Mouse (Mus musculus) CH12.LX (cell line): ENCODE measurements around the gene Bbof1. TPM values are rescaled to one million over a fixed set of nuclear protein-coding genes. Genes with fewer than 3 reads are reported as not detected.

Experiments used
- DNase-seq: peaks from one replicate; pipeline ENCODE4 v3.0.0-alpha.2; 2013; ENCODE audit errors: extremely low read depth
- H3K27ac ChIP-seq: 2 replicates; pipeline ENCODE4 v1.5.1; 2012; ENCODE audit warnings: low read depth, mild to moderate bottlenecking, control low read depth, moderate library complexity; ENCODE audit not compliant: insufficient read depth
- H3K27me3 ChIP-seq: replicated peaks from 2 replicates; pipeline ENCODE3; 2012; ENCODE audit warnings: inconsistent platforms
- H3K36me3 ChIP-seq, 2 experiments: replicated peaks in 1 of 2; 2 replicates each; pipeline versions ENCODE3 to v1.6.1; 2012; ENCODE audit warnings: inconsistent platforms in 1 of 2, low read length in 1 of 2, mild to moderate bottlenecking in 1 of 2, mixed read lengths in 1 of 2, moderate library complexity in 1 of 2; ENCODE audit not compliant: control insufficient read depth in 1 of 2, insufficient read depth in 1 of 2
- H3K4me1 ChIP-seq, 2 experiments: 2 replicates each; pipeline ENCODE4 v1.6.1; 2012; ENCODE audit warnings: inconsistent platforms in 1 of 2, moderate library complexity in 1 of 2; ENCODE audit not compliant: insufficient read depth in 2 of 2, control insufficient read depth in 1 of 2
- H3K4me2 ChIP-seq: 2 replicates; pipeline ENCODE4 v1.6.1; 2012; ENCODE audit warnings: low read depth, mild to moderate bottlenecking, control low read depth; ENCODE audit not compliant: poor library complexity, insufficient read depth, severe bottlenecking
- H3K4me3 ChIP-seq, 3 experiments: fragments of 150-350 bp in 1 of 3; sonication (generic) in 1 of 3; replicated peaks in 1 of 3; 2 replicates each; pipeline versions ENCODE3 to v1.5.1; 2011 to 2012; ENCODE audit warnings: low read depth in 2 of 3, low read length in 2 of 3, mild to moderate bottlenecking in 2 of 3, moderate library complexity in 2 of 3, control low read depth in 1 of 3, improper control_type of control experiment in 1 of 3, inconsistent platforms in 1 of 3, mixed read lengths in 1 of 3; ENCODE audit not compliant: poor library complexity in 1 of 3
- H3K79me2 ChIP-seq: replicated peaks from 2 replicates; pipeline ENCODE4 v1.6.1; 2012; ENCODE audit warnings: mild to moderate bottlenecking, moderate library complexity; ENCODE audit not compliant: control insufficient read depth, poor library complexity, insufficient read depth, severe bottlenecking; ENCODE audit errors: extremely low read depth
- H3K9ac ChIP-seq: 2 replicates; pipeline ENCODE4 v1.6.1; 2012; ENCODE audit warnings: low read depth, mild to moderate bottlenecking, control low read depth, moderate library complexity; ENCODE audit not compliant: insufficient read depth
- H3K9me3 ChIP-seq: replicated peaks from 2 replicates; pipeline ENCODE3; 2012; ENCODE audit warnings: low read length, inconsistent platforms, mixed read lengths
- BHLHE40 ChIP-seq: IDR thresholded peaks from 2 replicates; pipeline ENCODE4 v1.6.1; 2011; ENCODE audit warnings: mild to moderate bottlenecking, low read depth, low read length, improper control_type of control experiment
- E2F4 ChIP-seq: IDR thresholded peaks from 2 replicates; pipeline ENCODE4 v1.6.1; 2011; ENCODE audit warnings: low read depth, low read length, improper control_type of control experiment; ENCODE audit not compliant: insufficient replicate concordance
- ELF1 ChIP-seq: IDR thresholded peaks from 2 replicates; pipeline ENCODE4 v1.6.1; 2014; ENCODE audit warnings: low read depth, mild to moderate bottlenecking, inconsistent platforms, low read length, improper control_type of control experiment
- ETS1 ChIP-seq: conservative IDR thresholded peaks from 2 replicates; pipeline ENCODE4 v1.6.1; 2012; ENCODE audit warnings: low read depth, mild to moderate bottlenecking, inconsistent platforms, low read length, improper control_type of control experiment, moderate library complexity
- GABPA ChIP-seq: IDR thresholded peaks from 2 replicates; pipeline ENCODE4 v1.6.1; 2012; ENCODE audit warnings: low read depth, low read length, improper control_type of control experiment, inconsistent platforms; ENCODE audit not compliant: insufficient replicate concordance
- HCFC1 ChIP-seq: IDR thresholded peaks from 2 replicates; pipeline ENCODE4 v1.6.1; 2012; ENCODE audit warnings: low read depth, mild to moderate bottlenecking, inconsistent platforms, low read length, improper control_type of control experiment
- IRF4 ChIP-seq: IDR thresholded peaks from 2 replicates; pipeline ENCODE4 v1.6.1; 2014; ENCODE audit warnings: low read depth, mild to moderate bottlenecking, inconsistent platforms, low read length, improper control_type of control experiment
- JUND ChIP-seq: conservative IDR thresholded peaks from 2 replicates; pipeline ENCODE4 v1.6.1; 2011; ENCODE audit warnings: low read depth, low read length, improper control_type of control experiment
- KAT2A ChIP-seq: IDR thresholded peaks from 2 replicates; pipeline ENCODE4 v1.6.1; 2012; ENCODE audit warnings: low read length, improper control_type of control experiment, inconsistent platforms; ENCODE audit not compliant: insufficient replicate concordance
- MAFK ChIP-seq: IDR thresholded peaks from 2 replicates; pipeline ENCODE4 v1.6.1; 2011; ENCODE audit warnings: low read length, improper control_type of control experiment; ENCODE audit not compliant: insufficient replicate concordance
- MAZ ChIP-seq: IDR thresholded peaks from 2 replicates; pipeline ENCODE4 v1.6.1; 2012; ENCODE audit warnings: low read depth, mild to moderate bottlenecking, inconsistent platforms, low read length, improper control_type of control experiment, moderate library complexity
- MEF2A ChIP-seq: IDR thresholded peaks from 2 replicates; pipeline ENCODE4 v1.6.1; 2014; ENCODE audit warnings: low read depth, mild to moderate bottlenecking, inconsistent platforms, low read length, improper control_type of control experiment, borderline replicate concordance
- MXI1 ChIP-seq: IDR thresholded peaks from 2 replicates; pipeline ENCODE4 v1.6.1; 2011; ENCODE audit warnings: mild to moderate bottlenecking, low read depth, low read length, improper control_type of control experiment
- NELFE ChIP-seq: IDR thresholded peaks from 2 replicates; pipeline ENCODE4 v1.6.1; 2011; ENCODE audit warnings: low read depth, low read length, improper control_type of control experiment
- NRF1 ChIP-seq: IDR thresholded peaks from 2 replicates; pipeline ENCODE4 v1.6.1; 2014; ENCODE audit warnings: low read depth, mild to moderate bottlenecking, inconsistent platforms, low read length, improper control_type of control experiment, moderate library complexity
- PAX5 ChIP-seq: IDR thresholded peaks from 2 replicates; pipeline ENCODE4 v1.6.1; 2012; ENCODE audit warnings: low read length, inconsistent platforms, mixed read lengths
- POLR2A ChIP-seq: IDR thresholded peaks from 2 replicates; pipeline ENCODE4 v1.6.1; 2011; ENCODE audit warnings: low read depth, mild to moderate bottlenecking, improper control_type of control experiment, low read length
- POLR2AphosphoS2 ChIP-seq: IDR thresholded peaks from 2 replicates; pipeline ENCODE4 v1.6.1; 2011; ENCODE audit warnings: low read depth, low read length, improper control_type of control experiment
- RAD21 ChIP-seq: IDR thresholded peaks from 2 replicates; pipeline ENCODE4 v1.6.1; 2011; ENCODE audit warnings: low read depth, mild to moderate bottlenecking, low read length, improper control_type of control experiment, moderate library complexity
- RCOR1 ChIP-seq: conservative IDR thresholded peaks from 2 replicates; pipeline ENCODE4 v1.6.1; 2012; ENCODE audit warnings: low read depth, mild to moderate bottlenecking, inconsistent platforms, low read length, improper control_type of control experiment
- SIN3A ChIP-seq: IDR thresholded peaks from 2 replicates; pipeline ENCODE4 v1.6.1; 2012; ENCODE audit warnings: low read length, improper control_type of control experiment, inconsistent platforms
- SMC3 ChIP-seq: IDR thresholded peaks from 2 replicates; pipeline ENCODE4 v1.6.1; 2011; ENCODE audit warnings: low read depth, low read length, improper control_type of control experiment
- UBTF ChIP-seq: IDR thresholded peaks from 2 replicates; pipeline ENCODE4 v1.6.1; 2012; ENCODE audit warnings: low read depth, mild to moderate bottlenecking, inconsistent platforms, low read length, improper control_type of control experiment, moderate library complexity
- USF2 ChIP-seq: conservative IDR thresholded peaks from 2 replicates; pipeline ENCODE4 v1.6.1; 2011; ENCODE audit warnings: low read depth, low read length, improper control_type of control experiment
- ZKSCAN1 ChIP-seq: IDR thresholded peaks from 2 replicates; pipeline ENCODE4 v1.6.1; 2012; ENCODE audit warnings: low read depth, inconsistent platforms, low read length, improper control_type of control experiment, borderline replicate concordance
- dilution Hi-C: fragments of 300-500 bp; cut with MboI; formaldehyde crosslinking; loops from 2 replicates; pipeline ENCODE4 v1.14.3; 2020; ENCODE audit warnings: low sequenced_read_pairs; ENCODE audit not compliant: extremely low pct_unique_long_range_greater_than_20kb, extremely low pct_ligation_motif_present
- in situ Hi-C: fragments of 300-500 bp; cut with MboI; formaldehyde crosslinking; loops from 3 replicates; pipeline ENCODE4 v1.14.3; 2019; ENCODE audit warnings: low sequenced_read_pairs, low pct_ligation_motif_present, low pct_unique_long_range_greater_than_20kb, mixed read lengths
- polyA plus RNA-seq: library from polyadenylated mRNA; unstranded; fragments of >175 nt; gene quantifications from 2 replicates; pipeline ENCODE4 v1.2.1, GENCODE M21; 2012; ENCODE audit warnings: low read depth; ENCODE audit not compliant: insufficient read length
- total RNA-seq, 2 experiments: library from RNA; depleted of rRNA; stranded (reverse); fragments of 300-350 nt in 1 of 2; fragments of >200 nt in 1 of 2; gene quantifications; 2 replicates each; pipeline ENCODE4 v1.2.3; 2012 to 2014

The Bbof1 gene
- total and polyA plus RNA-seq, 3 experiments, result 0.24 to 0.41 (median 0.34) TPM

DNA sequence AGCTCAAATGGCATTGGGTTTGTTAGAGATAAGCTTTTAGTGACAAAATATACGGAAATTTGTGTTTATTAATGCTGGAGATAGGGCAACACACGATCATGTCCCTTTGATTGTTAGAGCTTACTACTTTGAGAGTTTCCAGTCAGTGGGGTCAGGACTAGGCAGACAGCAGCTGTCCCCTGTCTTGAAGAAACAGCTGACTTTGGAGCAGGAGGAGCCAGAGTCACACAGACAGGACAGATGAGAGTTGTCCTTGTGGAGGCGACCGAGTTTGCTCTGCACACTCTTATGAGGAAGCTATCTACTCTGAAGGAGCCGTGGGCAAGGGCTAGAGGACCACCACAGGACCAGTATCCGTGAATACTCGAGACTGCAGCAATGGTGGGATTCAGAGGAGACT is 70.1 kb downstream of the Bbof1 start:
- H3K4me2 ChIP-seq, result no peak overlapping the region
- peaks cover 5 to 46% of the 10 kb centered on the region in 2 experiments for H3K36me3 ChIP-seq
- H3K4me3 ChIP-seq, result no peak overlapping the region
- no peak for DNase-seq
- in situ Hi-C loops (no loop called here), dilution Hi-C loops (no loop called here)
- no peaks in the 10 kb centered on the region for H3K79me2 ChIP-seq
- no peak overlapping the region for H3K27ac ChIP-seq
- no peaks in the 10 kb centered on the region for H3K9me3 ChIP-seq
- no peak for TF ChIP-seq BHLHE40
- TF ChIP-seq MAZ, result no peak
- TF ChIP-seq POLR2AphosphoS2, result no peak
- no peak for TF ChIP-seq MXI1
- no peak for TF ChIP-seq KAT2A
- no peak for TF ChIP-seq RAD21
- TF ChIP-seq UBTF, result no peak
- TF ChIP-seq GABPA, result no peak
- TF ChIP-seq ELF1, result no peak
- no peak for TF ChIP-seq MEF2A
- TF ChIP-seq HCFC1, result no peak
- no peak for TF ChIP-seq RCOR1
- TF ChIP-seq MAFK, result no peak
- TF ChIP-seq SMC3, result no peak
- TF ChIP-seq ETS1, result no peak
- TF ChIP-seq JUND, result no peak
- TF ChIP-seq ZKSCAN1, result no peak
- TF ChIP-seq USF2, result no peak
- no peak for TF ChIP-seq NRF1
- TF ChIP-seq POLR2A, result no peak
- no peaks in the 10 kb centered on the region for H3K27me3 ChIP-seq
- peaks cover 0 to 4% of the 10 kb centered on the region in 2 experiments; a peak in 1 of 4 replicates for H3K4me1 ChIP-seq
- H3K9ac ChIP-seq, result no peak overlapping the region

DNA sequence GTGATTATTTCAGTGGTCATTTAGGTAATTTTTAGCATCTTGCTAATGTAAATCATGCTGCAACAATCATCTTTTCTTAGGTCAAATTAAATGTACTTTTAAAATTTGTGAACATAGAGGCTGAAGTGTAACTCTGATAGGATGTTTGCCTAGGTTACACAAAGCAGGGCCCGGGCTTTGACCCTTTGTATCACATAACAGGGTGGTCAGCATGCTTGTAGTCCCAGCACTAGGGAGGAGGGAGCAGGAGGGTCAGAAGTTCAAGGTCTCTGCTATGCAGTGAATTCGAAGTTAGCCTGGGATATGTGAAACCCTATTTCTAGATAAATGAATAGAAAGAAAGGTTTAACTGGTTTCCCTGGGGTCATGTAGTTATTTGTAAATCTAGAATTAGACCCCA is 72.4 kb downstream of the Bbof1 start:
- H3K79me2 ChIP-seq, result no peaks in the 10 kb centered on the region
- H3K9me3 ChIP-seq, result no peaks in the 10 kb centered on the region
- H3K27ac ChIP-seq, result no peak overlapping the region
- H3K4me2 ChIP-seq, result no peak overlapping the region
- H3K36me3 ChIP-seq, result peaks cover 4 to 45% of the 10 kb centered on the region in 2 experiments
- no peak for DNase-seq
- H3K4me1 ChIP-seq, result peaks cover 0 to 4% of the 10 kb centered on the region in 2 experiments; a peak in 1 of 4 replicates
- no peak overlapping the region for H3K9ac ChIP-seq
- dilution Hi-C loops (no loop called here), in situ Hi-C loops (no loop called here)
- H3K27me3 ChIP-seq, result no peaks in the 10 kb centered on the region
- TF ChIP-seq IRF4, result no peak
- TF ChIP-seq KAT2A, result no peak
- no peak for TF ChIP-seq SMC3
- TF ChIP-seq BHLHE40, result no peak
- TF ChIP-seq HCFC1, result no peak
- no peak for TF ChIP-seq E2F4
- no peak for TF ChIP-seq PAX5
- no peak for TF ChIP-seq MAZ
- no peak for TF ChIP-seq UBTF
- TF ChIP-seq ETS1, result no peak
- no peak for TF ChIP-seq SIN3A
- TF ChIP-seq NELFE, result no peak
- H3K4me3 ChIP-seq, result no peak overlapping the region
